Mouse (Mus musculus) brain, embryonic 14.5 days (tissue): Measurements from ENCODE around the gene Gng7. TPM values are rescaled to one million over a fixed set of nuclear protein-coding genes. Genes with fewer than 3 reads are reported as not detected.

Source experiments
- DNase-seq: peaks from one replicate; pipeline ENCODE4 v3.0.0-alpha.2; 2011; ENCODE audit warnings: low read depth
- CTCF ChIP-seq: fragments of 200-500 bp; IDR thresholded peaks from 2 replicates; pipeline ENCODE4 v1.5.1; 2012; ENCODE audit warnings: inconsistent platforms, mild to moderate bottlenecking, moderate library complexity, borderline replicate concordance; ENCODE audit not compliant: insufficient read depth, insufficient read length; ENCODE audit errors: extremely low read depth
- POLR2A ChIP-seq: fragments of 200-500 bp; IDR thresholded peaks from 2 replicates; pipeline ENCODE4 v1.6.1; 2012; ENCODE audit warnings: mild to moderate bottlenecking, inconsistent platforms, borderline replicate concordance; ENCODE audit not compliant: poor library complexity, insufficient read depth, insufficient read length, severe bottlenecking; ENCODE audit errors: extremely low read depth
- polyA plus RNA-seq: library from polyadenylated mRNA; depleted of rRNA; stranded (reverse); fragments of >200 nt; gene quantifications from 2 replicates; pipeline ENCODE4 v1.2.3, GENCODE M21; 2012

Gene Gng7
- polyA plus RNA-seq, 1 experiment: 13.3 TPM

GRCm38 (mm10) chr10:80960551-80961508, 53.9 kb downstream of the Gng7 start:
- no peak for TF ChIP-seq POLR2A
- peak; percentile 43; the same call in 1 of the 2 replicates for TF ChIP-seq CTCF
- DNase-seq: no peak

DNA sequence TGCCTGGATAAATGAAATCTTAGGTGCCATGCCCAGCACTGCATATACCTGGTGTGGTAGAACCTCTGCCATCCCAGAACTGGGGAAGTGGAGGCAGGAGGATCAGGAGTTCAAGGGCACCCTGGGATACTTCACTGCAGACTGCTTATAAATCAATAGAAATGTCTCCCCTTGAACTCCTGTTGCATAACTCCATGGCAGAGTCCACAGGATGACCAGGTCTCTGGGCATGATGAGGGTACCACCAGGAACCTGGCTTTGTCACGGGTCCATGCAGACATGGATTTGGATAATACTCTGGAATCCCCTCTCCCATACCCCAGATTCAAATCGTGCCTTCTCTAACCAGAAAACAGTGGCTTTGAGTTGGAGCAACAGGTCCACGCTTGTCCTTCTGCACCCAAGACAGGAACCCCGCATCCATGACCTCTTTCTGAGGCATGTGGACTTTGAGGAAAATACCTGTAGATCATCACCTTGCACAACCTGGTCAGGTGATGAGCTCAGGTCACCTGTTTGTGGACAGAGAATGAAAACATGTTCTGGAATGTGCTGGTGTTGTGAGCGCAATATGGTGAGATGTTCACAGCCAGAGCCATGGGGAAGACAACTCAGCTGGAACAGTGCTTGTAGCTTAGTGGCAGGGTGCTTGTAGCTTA, 55.6 kb downstream of the Gng7 start:
- DNase-seq: no peak
- no peak for TF ChIP-seq CTCF
- TF ChIP-seq POLR2A: no peak

GRCm38 (mm10) chr10:80957791-80958190, 57.0 kb downstream of the Gng7 start:
- no peak for TF ChIP-seq POLR2A
- TF ChIP-seq CTCF: no peak
- DNase-seq: no peak

- no peak for DNase-seq
- TF ChIP-seq CTCF: no peak
These were observed 57.8 kb downstream of the Gng7 start for GRCm38 (mm10) chr10:80956901-80957300.

- no peak for DNase-seq
- no peak for TF ChIP-seq CTCF
- no peak for TF ChIP-seq POLR2A
These were observed 58.4 kb downstream of the Gng7 start for GRCm38 (mm10) chr10:80956385-80956784.

DNA sequence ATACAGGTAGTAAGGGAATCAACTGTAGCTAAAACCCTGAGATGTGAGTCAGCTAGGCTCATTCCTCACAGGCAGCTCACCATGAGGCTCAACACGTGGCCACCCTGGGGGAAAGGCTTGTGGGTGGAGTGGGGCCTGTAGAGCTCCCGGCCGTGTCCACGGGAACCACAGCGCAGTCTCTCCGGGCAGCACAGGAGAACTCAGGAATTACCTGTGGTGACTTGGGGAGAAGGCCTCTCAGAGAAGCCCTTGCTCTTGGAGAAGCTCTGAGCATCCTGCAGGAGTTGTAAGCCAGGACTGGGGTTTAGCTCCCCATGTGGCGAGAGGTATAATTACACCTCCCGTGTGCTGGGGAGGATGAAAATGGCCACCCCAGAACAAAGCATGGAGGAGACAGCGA, 59.2 kb downstream of the Gng7 start:
- peak; percentile 85 for TF ChIP-seq CTCF
- TF ChIP-seq POLR2A: no peak
- DNase-seq: peak; percentile 77

DNA sequence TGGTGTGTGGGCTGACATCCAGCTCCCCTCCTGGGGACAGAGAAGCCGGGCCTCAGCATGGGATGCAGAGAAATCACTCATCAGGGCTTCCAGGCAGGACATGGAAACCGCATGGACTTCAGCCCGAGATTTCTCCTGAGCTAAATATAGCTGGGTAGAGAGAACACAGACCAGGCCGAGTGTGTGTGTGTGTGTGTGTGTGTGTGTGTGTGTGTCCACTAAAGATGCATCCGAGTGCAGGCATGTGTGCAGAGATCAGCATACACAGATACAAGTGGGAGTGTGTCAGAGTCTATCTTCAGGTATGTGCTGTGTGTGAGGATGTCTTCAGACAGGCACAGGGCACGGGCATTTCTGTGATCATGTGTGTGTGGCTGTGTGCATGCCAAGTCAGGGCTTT, 59.9 kb downstream of the Gng7 start:
- no peak for TF ChIP-seq POLR2A
- TF ChIP-seq CTCF: no peak
- DNase-seq: no peak

- DNase-seq: peak; percentile 15
- TF ChIP-seq POLR2A (no peak), CTCF (no peak)
These were observed 60.3 kb downstream of the Gng7 start for GRCm38 (mm10) chr10:80954415-80954814.

GRCm38 (mm10) chr10:80952449-80952848, 62.3 kb downstream of the Gng7 start:
- DNase-seq: no peak
- TF ChIP-seq POLR2A (no peak), CTCF (no peak)

DNA sequence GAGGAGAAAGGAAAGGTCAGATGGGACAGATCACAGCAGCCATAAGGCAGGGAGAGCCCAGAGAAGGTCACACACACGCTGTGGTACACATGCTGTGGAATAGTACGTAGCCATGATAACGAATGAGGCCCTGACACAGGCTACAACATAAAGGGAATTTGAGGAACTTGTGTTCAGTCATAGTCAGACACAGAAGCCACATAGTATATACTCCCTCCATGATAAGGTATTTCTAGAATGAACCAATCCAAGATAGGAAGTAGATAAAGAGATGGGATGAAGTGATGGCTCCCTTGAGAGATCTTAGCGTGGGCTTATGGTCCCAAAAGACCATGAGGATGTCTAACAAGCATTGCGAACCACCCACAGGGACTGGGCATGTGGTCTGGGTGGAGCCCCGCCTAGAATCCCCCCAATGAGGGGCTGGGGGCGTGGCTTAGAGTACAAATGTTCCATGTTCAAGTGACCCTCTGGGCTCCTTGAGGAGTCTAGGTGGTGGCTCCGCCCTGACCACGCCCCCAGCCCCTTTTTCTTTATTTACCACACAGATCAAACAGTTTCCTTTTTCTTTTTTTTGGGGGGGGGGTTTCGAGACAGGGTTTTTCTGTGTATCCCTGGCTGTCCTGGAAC, 62.9 kb downstream of the Gng7 start:
- no peak for TF ChIP-seq POLR2A
- TF ChIP-seq CTCF: no peak
- DNase-seq: no peak

DNA sequence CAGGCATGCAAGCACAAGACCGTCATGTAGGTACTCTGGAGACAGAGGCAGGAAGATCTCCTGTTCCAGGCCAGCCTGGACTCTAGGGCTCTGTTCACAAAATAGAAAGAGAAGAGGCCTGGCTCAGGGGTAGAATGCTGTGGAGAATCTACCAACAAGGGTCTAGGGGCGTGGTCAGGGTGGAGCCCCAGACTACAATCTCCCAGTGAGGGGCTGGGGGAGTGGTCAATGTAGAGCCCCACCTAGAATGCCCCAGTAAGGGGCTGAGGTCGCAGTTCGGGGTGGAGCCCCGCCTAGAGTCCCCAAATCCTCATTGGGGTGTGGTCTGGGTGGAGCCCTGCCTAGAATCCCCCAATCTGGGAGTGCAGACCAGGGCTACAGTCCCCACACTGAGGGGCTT, 64.4 kb downstream of the Gng7 start:
- no peak for DNase-seq
- no peak for TF ChIP-seq POLR2A
- no peak for TF ChIP-seq CTCF
